Mouse (Mus musculus): ENCODE data around the gene Otud7b.

DNA sequence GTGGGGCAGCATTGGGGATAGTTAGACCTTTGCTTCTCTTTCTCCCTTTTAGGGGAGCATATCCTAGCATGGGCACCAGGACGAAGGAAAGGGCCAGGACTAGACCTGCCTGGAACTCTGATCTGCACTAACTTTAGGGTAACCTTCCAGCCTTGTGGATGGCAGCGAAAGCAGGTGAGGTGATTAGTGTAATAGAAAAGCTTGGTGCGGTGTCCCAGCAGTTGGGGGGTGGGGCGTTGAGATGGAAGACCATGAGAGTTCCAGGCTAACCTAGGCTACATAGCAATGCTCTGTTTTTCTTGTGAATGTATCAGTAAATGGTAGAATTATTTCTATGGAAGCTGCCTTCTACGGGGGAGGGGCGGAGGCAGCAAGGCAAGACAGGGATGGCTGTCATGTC lies 58.7 kb downstream of the Otud7b start:
- TF ChIP-seq EP300 (optimal IDR thresholded peaks at IDR 0.05) = no peak
- no peak for TF ChIP-seq CTCF (IDR thresholded peaks at IDR 0.05; ENCODE audit: low read depth)
